Mouse (Mus musculus) lung, postnatal 0 days (tissue): ENCODE results near the gene Olfr1315-ps1.

ENCODE experiments used
- CTCF ChIP-seq: IDR thresholded peaks from 2 replicates; pipeline ENCODE4 v1.5.1; 2016; ENCODE audit warnings: antibody characterized with exemption, mild to moderate bottlenecking
- EP300 ChIP-seq: IDR thresholded peaks from 2 replicates; pipeline ENCODE4 v1.6.1; 2016; ENCODE audit warnings: antibody characterized with exemption, mild to moderate bottlenecking, control low read depth

DNA sequence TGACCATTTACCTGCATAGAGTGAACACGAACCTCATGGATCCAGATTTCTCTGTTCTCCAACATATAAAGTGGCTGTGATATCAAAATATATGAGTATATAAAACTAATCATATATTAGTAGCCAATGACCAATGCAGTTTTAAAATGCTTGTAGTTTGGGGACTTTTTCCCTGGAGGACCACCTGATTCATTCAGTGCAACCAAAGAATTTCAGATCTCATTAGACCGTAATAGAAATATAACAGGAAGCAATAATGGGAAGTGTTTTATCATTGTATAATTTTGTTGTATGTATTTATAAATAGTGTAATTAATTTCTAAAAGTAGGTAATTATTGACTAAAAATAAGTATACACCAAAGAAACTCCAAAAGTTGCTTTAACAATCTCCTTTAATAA is 19.6 kb upstream of the Olfr1315-ps1 start, which contains the start of gene Olfr1316:
- TF ChIP-seq EP300: no peak
- TF ChIP-seq CTCF: no peak
